Mouse (Mus musculus) liver, postnatal 0 days (tissue): ENCODE measurements around the gene Zfr.

Experiments used
- CTCF ChIP-seq: sonication (generic); IDR thresholded peaks from 2 replicates; pipeline ENCODE4 v1.5.1; 2016; ENCODE audit warnings: antibody characterized with exemption, low read depth
- EP300 ChIP-seq: IDR thresholded peaks from 2 replicates; pipeline ENCODE4 v1.6.1; 2016; ENCODE audit warnings: antibody characterized with exemption, low read depth, mild to moderate bottlenecking

- TF ChIP-seq EP300 = no peak
- TF ChIP-seq CTCF = no peak
Observed at GRCm38 (mm10) chr15:12149501-12149900, 31.9 kb downstream of the Zfr start.
